Mouse (Mus musculus) CD8-positive naive resting alpha-beta T cell, adult 2 months (primary cell): Measurements from ENCODE around the gene Foxo3.

ENCODE experiments used
- DNase-seq, 2 experiments: peaks; one replicate each; pipeline ENCODE4 v3.0.0; 2022; ENCODE audit warnings: low read depth in 2 of 2, low spot score in 2 of 2

Foxo3 gene

DNA sequence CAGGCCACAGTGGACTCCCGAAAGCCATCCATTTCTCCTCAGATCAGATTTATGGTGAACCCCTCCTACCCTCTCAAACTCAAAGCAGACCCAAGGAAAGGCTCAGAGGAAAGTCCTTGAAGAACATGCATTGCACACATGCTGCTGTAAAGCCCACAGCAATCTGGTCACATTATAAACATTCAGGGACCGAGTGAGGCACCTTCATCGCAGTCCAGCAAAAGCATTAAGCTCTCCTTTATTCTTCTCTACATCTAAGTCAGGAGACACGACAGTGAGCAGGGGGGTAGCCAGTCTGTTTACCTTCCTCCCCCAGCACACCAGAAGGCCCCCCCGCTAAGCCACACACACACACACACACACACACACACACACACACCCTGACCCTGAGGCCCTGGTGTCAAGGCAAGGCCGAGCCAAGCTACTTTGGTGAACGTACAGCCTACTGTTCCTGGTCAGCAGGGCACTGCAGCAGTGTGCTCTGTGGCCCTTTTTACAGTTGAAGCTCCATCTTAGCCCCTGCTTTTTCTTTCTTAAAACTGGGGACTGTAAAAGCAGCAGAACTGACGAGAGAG lies 24.7 kb downstream of the Foxo3 start:
- DNase-seq: no peak

DNA sequence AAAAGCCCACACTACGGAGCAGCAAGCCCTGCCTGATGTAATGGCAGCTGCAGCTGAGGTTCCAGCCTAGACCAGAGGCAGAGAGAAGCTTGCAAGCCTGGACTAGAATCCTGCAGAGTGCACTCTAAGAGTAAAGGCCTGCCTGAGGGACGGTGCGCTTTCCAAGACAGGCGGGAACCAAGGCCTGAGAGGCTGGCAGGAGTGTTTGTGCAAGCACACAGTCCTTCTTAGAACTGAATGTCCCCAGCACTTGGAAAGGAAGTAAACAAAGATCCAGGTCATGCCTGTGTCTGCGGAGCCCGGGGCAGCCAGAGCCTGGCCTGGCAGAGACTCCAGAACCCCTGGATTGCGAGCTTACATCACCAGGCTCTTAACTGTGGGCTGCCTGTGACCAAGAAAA lies 25.4 kb downstream of the Foxo3 start:
- no peak for DNase-seq

DNA sequence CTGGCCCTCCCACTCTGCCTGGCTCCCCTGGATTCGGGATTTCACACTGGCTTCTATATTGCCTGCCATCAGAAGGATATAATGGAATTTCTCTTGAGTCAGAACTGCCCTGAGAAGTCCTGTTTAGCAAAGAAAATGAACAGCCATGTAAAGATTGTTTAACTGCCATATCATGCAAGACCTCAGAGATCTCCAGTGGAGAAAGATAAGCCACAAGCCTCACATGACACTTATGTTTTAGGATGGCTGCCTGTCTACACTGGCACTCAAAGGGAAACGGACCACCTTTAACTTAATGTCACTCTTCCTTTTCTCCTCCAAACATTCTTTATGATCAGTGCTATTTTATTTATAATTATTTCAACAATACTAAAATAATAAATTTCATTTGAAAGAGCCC lies 26.6 kb downstream of the Foxo3 start:
- no peak for DNase-seq

DNA sequence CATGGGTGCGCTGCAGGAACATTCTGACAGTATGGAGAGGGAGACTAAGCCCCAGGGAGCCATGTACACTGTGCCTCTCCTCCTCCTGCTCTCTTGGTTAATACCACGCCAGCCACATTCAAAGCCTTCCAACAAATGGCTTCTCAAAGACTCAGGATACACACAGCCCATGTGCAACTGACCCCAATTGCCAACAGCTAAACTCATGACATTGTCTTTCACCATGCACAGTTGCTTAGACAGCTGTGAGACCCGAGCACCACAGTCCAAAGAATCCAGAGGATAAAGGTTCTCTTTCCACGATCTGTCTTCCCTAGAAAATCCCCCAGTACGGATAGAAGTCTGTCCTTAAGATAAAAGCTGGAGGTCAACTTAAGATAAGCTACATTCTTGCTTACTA lies 27.9 kb downstream of the Foxo3 start:
- DNase-seq: no peak

DNA sequence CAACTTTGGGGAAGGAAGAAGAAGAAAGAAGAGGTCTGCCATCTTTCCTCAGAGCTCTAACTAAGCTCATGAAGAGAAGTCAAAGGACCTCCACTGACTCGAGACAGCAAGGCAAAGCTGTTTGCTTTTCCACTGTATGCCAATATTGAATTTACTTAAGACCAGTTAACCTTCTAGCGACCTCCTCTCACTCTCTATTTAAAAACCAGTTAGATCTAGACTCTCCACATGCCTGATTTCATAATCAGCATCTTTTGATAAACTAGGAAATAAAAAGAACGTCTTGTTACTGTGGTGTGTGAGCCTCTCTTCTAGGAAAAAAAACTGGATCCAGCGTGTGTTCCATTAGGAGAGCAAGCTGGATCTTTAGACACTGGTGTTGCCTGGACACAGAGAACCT lies 28.4 kb downstream of the Foxo3 start:
- DNase-seq: no peak

DNA sequence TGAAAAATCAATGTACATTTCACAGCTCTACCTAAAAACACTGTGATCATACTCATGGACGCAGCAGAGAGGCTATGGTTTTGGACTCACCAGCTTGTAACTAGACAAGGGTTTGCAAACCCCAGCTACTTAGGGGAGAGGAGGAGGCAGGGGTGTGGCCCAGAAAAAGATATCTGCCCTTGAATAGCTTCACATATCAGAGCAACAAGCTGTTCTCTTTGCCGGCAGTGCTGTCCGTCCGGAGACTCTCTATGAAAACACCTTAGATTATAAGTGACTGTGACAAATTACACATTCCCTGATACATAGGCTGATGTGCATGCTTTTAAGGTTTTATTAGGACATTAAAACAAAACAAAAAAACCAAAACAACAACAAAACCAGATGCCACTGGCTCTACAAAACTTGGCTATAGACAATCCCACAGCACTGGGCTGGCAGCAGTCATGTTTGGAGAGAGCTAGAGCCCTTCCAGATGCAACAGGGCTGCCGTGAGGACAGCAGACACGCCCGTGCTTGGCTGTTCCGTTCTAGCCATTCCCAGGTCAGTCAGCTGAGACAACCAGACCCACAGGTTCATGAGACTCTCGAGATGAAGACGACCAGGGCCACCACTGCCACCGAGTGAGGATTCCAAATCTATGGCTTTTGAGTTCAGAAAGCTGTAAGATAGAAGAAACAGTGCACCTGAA lies 29.3 kb downstream of the Foxo3 start:
- no peak for DNase-seq

DNA sequence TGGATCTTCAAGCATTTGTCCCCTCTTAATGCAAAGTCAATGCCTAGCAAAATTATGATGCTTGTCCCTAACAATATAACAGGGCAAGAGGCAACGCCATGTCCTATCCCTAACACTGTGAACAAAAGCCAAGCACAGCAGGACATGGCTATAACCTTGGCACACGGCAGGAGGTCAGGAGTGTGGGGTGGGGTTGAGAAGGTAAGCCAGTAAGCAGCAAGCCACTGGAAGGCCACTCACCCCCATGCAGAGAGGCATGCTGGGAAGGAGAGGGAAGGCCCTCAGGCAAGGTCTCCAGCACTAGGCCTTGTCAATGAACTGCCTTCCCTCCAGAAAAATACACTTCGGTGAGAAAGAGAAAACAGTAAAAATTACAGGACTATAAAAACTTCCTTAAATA lies 30.1 kb downstream of the Foxo3 start:
- no peak for DNase-seq

DNA sequence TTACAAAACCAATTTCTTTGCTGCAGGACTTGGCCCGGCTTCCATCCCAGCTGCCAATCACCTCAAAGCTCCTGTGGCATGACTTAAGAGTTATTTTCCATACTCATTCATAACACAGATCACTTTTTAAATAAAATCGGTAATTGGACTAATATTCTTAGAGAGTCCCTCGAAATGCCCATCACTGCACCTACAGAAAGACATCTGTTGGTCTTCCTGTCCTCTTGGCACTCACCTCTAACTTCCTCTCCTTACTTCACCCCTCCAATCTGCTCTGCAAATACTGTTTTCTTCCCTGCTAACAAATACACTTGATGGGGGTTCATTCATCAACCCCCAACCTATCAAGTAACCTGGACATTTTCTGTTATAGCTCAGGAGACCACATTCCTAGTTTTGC lies 30.9 kb downstream of the Foxo3 start:
- no peak for DNase-seq

DNA sequence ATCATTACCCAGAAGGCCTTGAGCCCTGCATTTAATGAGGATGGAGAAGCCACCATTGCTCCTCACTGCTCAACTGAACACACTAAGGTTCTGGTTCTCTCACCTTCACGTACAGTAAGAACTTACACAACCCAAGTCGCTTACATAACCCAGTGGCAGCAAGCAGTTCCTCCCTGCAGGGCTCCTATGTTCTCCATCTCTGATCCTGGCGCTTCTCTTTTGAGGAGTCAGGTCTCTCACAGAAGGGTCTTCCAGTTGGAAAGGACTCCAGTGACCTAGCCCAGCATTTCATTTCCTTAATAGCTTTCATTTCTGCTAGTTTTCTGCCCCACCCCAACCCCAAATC lies 31.3 kb downstream of the Foxo3 start:
- DNase-seq: no peak

DNA sequence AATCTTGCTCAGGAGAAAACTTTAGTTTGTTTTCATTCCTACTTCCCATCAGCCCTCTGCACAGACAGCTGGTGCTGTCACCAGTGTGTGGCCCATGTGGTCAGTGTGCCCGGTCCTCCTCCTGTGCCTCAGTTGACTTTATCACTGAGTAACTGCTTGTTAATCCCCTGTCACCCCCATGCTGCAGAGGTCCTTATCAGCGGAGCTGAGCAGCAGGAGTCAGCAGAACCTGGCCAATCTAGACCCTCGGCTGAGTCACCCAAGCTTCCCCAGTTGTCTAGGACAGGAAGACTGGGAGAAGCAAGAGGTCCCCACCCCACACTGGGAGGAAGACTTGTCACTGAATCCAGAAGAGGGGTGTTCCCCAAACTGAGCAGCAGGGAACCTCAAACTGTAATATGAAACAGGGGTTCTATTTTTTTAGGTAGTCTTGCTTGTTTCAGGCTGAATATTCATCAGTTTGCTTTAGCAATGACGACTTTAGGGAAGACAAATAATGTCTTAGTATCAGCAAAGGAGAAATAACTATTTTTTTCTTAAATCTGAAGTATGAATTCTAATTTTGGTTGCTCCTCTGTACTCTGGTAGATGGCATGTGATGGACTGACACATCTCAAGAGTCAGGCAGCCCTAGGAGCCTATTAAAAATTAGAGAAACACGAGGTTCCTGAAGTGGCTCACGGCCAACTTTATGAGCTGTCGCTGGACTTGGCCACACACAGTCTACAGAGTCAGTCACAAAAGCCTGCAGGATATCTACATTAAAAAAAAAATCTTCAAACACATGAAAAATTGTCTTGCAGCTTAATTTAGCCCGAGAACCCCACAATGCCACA lies 31.9 kb downstream of the Foxo3 start:
- no peak for DNase-seq

DNA sequence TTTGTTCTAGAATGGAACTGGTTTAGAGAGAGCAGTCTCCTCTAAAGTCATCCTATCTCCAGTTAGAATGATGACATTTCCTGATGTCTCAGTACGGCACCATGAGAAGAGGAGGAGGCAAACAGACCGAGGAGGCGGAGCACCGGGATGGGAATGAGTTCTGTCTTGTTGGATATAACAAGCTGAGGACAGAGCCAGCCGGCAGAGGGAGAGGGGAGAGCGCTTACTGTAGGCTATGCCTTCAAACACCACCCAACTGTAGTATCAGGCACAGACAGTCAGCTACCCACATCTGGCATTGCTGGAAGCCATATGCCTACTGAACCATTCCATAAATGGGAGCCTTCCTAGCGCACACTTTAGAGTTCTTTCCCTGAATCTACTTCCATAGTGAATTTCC lies 32.6 kb downstream of the Foxo3 start:
- DNase-seq: no peak

DNA sequence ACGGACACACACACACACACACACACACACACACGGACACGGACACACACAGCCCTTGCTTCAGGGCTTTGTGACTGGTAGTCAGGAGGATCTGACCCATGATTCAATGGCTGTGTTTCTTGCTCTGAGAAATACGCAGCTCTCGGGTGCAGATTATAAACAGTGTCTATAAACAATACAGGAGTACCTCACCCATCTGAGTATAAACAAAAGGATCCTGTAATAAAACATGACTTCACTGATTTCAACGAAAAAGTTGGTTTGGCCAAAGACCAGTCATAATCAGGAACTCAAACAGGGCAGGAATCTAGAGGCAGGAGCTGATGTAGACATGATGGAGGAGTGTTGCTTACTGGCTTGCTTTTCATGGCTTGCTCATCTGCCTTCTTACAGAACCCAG lies 34.1 kb downstream of the Foxo3 start:
- DNase-seq: no peak

DNA sequence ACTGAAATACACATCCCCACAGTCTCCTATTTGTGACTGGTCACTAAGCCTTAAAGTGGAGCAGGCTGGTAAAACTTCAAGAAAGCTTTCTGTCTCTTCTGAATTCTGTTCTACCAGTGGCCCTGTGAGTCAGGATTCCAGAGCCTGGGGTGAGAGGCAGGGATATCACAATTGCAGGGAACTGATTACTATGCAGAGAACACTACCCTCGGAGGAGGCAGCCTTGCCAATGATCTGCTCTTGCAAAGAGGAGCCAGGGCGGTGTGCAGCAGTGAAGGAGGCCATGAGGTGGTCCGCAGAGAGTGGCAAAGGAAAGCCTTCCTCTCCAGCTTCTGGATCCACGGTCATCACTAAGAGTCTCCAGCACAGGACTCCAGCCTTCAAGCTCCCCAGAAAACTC lies 34.8 kb downstream of the Foxo3 start:
- no peak for DNase-seq

DNA sequence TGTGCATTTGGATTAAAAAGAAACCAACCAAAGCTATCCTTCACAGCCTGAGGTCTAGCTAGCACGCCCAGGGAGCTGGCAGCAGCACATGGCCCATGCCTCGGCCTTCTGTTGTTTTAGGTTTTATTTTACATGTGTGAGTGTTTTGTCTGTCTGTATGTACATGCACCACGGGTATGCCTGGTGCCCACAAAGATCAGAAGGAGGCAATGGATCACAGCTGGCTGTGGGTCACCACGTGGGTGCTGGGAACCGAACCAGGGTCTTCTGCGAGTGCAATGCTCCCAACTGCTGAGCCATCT lies 36.8 kb downstream of the Foxo3 start:
- no peak for DNase-seq

DNA sequence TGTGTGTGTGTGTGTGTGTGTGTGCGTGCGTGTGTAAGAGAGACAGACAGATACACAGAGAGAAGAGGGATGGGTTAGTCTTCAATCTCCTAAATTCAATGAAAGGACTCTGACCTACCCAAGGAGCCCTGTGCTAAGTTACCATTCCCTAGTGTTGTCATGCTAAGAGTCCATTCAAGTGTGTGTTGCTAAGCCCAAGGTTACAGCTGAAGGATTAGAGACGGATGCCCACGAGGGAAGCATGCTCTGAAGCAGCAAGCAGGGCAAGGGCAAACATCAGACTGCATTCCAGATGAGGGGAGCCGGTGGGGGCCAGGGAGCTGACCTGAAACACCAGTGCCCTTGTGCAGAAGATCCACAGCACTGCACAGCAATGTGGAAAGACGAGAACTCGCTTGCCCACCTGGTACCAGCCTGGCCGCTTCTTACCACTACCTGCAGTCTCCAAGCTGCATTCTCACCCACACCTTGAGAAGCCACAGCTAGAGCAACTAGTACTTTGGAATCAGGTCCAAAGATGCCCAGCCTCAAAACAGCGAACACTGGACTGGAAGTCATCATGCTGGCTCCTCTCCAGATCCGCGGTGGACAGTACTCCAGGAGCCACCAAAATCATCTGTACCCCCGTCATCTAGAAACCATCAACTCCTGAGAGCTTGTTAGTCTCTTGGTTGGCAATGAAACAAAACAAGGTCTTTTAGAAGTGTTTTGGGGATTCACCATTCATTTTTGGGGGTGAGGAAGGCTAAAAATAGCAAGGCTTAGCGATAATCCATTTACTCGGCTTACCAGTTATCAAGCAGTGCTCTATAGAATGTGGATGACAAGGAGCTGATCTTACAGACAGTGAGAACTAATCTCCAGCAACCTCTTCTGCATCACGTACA lies 37.4 kb downstream of the Foxo3 start:
- DNase-seq: no peak

DNA sequence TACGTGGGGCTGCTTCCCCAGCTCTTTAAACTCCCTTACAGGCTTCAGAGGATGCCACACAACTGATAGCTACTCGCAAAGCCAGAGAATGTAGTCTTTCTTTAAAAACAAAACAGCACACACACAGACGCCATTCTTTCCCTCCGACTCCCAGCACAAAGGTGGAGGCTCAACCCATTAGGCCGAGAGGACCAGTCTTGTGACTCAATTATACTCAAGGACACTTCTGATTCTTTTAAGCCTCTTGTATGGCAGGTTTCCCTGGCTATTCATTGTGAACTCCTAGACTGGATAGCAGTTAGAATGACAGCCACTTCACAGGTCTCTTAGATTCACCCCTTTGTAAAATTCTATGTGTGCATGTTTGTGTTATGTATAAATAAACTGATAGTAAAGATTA lies 38.3 kb downstream of the Foxo3 start:
- DNase-seq: no peak

DNA sequence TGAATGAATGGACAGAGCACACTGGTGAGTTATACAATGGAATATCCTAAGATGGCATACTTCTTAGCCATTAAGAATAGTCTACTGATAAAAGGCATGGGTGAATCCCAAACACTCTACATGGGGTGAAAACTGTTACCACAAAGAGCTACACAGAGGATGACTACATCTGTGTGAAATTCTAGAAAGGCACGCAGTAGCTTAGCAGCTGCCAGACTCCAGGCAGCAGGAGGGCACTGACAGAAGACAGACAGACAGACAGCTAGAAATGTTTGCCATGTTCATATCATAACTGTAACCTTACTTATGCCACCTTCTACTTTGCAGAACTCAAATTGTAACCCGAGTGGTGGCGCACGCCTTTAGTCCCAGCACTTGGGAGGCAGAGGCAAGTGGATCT lies 39.0 kb downstream of the Foxo3 start:
- DNase-seq: no peak

DNA sequence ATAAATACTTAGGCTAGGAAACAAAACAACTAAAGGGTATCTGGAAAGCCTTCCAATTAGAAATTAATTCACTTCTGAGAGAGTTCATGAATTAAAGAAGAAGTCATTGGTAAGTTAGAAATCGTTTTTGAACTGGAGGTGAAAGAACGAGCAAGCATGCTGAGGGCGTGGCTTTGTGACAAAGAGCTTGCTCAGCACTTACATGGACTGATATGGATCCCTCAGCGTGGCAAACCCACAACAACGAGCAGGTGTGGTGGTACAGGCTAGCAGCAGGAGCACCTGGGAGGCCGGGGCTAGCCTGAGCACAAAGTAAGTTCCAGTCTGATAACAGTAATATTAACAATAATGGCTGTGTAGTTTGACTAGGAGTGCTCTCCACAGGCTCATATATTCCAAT lies 41.2 kb downstream of the Foxo3 start:
- DNase-seq: no peak

DNA sequence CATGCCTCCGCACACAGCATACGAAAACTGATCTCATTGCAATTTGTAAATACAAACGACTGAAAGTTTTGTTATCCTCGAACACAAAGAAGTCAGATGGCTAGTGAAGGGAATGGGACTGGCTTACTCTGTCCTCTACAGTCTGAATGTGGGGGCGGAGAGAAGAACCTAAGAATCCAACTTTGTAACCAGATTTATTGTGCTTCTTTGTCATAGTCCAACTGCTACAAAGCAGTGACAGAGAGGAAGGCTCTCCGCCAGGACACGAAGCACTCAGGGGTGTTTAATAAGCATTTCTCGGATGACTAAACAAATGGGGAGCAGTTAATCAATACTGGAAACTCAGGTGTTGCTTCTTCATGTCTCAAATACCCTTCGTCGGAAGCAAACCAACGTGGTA lies 43.6 kb downstream of the Foxo3 start:
- DNase-seq: no peak

DNA sequence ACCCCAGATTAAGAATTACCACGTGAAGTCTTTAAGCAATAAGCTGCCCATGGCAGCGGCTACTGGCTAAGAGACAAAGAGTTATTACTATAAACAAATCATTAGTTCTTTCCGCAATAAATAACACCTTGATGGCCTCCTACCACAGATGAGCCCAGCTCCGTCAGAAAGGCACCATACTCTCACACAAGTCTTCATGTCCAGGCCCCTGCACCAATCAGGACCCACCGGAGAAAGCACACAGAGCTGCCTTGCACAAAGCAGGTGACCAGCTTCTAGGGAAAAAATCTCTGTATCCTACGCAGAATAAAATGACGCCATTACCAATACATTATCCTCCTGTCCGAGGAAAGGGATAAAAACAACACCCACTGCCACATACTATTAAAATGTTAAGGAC lies 44.7 kb downstream of the Foxo3 start:
- DNase-seq: no peak

DNA sequence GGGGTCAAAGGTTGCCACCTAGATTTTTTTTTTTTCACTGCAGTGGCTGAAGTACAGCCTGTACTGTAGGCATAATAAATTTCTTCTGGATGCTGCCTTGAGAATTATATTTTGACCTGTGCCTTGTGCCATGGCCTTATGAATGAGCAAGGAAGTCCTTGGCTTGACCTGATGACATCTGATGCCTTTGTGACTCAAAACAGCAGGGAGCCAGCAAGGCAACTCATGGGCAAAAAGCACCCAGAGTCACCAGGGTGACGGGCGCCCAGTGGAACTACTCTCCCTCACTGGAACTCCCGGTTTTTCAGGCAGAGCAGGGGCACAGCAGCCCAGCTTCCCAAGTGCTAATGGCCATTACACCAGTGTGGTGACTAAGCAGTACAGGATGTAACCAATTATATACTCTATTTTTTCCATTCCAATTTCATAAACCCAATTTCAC lies 45.4 kb downstream of the Foxo3 start:
- no peak for DNase-seq
